Mouse (Mus musculus) embryo, embryonic 11 days (tissue): ENCODE measurements around the gene Taf1a.
"Not testable (repeated sequence)": the region's sequence is repeated elsewhere in the genome, so short reads cannot be mapped to it uniquely, and the experiment has no call there.

Source experiments
- DNase-seq: peaks from one replicate; pipeline ENCODE4 v3.0.0-alpha.2; 2015

Gene Taf1a

DNA sequence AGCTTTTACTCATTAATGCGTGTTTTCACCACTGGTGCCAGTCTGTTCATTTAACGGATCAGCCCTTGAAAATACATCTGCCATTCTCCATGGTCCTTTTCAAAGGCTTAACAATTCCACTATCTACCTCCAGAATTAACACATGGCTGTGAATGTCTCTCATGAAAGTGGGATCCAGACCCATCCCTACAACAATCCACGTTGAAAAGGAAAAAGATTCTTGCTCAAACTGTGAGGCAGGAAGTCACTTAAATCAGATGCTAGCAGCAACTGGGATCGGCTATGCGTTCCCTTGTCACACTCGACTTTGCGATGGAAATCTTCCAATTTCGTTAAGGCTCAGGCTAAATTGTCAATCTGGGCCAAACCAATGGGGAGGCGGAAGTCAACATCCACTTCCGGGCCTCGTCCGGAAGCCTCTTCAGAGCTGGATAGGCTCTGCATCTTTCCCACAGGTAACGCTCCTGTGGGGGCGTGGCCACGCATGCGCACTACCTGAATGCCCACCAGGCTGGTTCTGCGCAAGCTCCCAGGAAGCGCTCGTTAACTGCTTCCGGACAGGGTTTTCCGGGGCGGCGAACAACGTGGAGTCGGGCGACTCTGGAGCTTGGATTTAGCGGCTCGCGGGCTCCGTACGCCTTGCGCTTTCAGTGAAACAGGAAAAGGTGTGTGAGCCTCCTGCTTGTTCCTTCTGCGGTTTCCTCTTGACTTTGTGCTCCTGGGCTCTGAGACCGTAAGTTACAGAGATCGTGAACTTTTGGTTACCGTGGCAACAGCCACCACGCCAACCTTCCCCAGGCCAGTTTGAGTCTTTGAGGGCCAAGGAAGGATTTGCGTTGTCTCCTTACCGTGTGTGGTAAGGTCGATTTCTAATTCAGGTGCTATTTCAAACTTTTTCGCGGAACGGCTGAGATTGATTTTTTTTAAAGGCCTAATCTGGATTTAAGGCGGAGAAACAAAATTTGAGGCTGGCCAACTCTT is at the start of gene Taf1a:
Gene Taf1a (plus strand): TSS at position 556 of the 981 bp plus-strand sequence.
- peak; percentile 93 for DNase-seq

DNA sequence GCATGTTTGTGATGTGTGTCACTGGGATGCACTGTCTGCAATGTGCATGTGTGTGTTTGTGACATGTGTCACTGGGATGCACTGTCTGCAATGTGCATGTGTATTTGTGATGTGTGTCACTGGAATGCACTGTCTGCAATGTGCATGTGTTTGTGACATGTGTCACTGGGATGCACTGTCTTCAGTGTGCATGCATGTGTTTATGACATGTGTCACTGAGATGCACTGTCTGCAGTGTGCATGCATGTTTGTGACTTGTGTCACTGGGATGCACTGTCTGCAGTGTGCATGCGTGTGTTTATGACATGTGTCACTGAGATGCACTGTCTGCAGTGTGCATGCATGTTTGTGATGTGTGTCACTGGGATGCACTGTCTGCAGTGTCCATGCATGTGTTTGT is 45.9 kb upstream of the Taf1a start:
- DNase-seq: not testable (repeated sequence)

DNA sequence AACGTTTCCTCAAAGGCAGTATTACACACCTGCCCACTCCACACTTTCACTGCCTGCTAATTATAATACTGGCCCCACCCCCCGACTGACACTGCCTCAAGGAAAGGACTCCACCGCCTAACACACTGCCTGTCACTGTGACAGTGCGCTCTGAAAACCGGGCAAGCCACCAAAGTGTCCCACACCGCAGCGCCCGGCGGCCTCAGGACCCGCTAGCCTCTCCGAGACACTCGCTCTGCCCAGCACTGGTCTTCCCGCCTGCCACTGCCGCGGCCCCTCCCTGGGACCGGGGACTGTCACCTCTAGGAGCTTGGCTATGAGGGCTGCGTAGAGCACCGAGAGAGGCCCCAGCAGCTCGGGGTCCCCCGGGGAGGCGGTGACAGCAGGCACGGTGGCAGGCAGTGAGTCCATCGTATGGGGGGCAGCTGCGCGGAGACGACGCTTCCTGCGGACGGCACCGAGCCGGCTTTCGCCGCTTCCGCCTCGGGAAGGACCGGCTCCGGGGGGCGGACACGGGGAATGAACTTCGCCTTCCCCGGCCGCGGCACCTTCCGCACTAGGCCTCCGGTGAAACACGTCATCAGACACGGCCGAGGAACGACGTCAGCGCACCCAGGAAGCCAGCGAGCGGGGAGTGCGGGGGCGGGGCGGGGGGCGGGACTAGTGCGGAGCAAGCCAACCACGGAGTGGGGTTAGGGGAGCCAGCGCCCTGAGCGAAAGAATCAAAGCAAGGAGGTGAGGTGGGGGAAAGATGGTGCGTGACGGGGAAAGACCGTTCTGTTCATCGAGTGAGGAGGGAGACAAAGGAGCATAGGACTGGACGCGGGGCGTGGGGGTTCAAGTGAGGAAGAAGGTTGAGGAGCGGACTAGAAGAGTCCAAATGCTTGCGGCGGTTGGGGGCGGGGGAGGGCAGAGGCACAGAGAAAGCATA is 43.6 kb upstream of the Taf1a start:
- DNase-seq: peak; percentile 89

- DNase-seq: no peak
Observed at GRCm38 (mm10) chr1:183345817-183346195, 43.0 kb upstream of the Taf1a start.

DNA sequence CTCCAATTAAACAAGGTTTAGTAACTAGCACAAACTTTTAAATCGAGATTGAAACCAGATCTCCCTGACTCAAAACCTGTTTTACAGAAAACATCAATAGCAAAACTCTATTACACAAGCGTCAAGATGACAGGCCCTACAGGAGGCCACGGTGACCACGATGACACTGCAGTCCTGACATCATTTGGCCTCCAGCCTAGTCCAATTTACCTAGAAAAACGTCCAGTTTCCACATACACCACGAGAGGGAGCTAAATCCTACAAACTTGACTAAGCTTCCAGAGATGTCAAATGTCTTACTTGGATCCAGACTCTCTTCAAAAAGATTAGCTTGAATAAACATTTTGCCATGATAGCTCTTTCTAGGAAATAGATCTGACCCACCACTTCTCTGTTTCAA is 38.9 kb upstream of the Taf1a start:
- peak; percentile 80 for DNase-seq

- no peak for DNase-seq
Observed at GRCm38 (mm10) chr1:183358901-183359300, 29.9 kb upstream of the Taf1a start.

DNA sequence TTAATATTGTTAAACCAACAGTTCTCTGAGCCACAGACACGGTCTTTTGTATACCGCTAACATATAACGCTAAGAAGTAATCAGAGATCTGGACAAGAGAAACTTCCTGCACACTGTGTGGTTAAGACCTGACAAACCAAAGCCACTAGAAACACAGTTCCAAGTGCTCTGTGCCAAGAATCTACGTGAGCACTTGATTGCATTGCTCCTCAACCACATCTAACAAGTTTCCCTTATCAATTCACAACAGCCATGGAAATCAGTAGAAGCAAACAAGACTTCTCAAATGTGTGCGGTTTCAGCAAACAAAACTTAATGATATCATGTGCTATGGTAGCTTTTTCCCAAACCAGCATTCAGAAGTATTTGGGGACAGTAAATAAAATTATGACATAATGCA is 26.5 kb upstream of the Taf1a start:
- no peak for DNase-seq

DNA sequence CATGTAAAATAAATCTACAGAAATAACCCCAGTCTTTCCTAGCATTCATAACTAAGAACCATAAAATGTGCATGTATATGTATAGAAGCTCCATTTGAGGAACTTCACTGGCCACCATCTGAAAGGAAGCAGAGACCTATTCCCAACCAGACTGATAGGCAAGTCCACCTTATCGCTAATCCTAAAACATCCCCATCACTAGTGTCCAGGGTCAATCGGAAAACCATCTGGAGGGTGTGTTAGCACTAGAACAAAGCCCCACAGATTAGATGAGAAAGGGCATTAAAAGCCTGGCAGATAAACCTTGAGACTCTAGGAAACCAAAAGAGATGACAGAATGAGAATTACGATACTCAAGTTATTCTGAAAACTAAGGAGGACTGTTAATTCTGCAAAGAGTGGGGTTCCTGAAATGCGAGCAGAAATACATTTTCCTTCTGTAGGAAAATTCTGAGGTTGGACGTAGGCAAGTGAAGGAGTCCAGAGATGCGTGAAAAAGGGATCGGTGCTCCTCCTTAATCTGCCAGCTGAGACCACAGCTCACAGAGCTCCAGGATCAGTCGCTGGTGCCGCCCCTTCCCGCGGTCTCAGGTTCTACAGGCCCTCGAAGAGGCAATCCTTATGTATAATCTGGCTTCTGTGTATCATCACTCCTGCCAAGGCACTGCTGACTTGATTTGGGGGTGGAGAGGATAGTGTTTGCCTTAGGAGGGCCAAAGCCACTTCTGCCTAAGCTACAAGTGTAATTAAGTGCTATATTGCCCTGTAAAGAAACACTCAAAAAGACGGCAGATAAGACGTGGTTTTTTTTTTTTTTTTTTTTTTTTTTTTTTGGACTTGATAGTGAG is 25.8 kb upstream of the Taf1a start:
- DNase-seq: no peak

DNA sequence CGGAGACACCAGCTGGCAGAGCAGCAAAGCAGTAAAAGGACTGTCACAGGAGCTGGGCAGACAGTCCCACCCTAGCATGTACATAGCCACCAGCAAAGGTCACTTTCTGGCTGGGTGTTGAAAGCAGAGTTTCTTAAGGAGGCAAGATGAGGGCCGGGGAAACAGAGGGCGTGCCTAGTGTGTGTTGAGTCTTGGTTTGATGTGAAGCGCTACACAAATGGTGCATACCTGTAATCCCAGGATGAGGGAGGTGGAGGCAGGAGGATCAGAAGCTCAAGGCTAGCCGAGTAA is 25.3 kb upstream of the Taf1a start:
- DNase-seq: no peak

DNA sequence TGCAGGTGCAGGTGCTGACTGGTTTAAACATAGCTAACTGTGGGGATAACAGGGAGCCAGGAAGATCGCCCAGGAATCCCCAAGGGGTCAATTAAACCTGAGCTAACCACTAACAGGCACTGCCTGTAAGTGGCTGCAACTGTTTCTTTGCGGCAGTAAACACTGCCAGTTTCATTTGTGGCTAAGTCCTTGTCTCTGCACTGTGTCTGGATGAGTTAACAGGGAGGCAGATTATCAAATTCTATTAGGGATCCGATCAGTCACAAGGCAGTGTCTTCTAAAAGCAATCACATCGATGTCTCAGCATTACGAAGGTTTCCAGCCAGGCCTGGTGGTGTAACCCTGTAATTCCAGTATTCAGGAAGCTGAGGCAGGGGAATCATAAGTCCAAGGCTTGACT is 22.4 kb upstream of the Taf1a start:
- DNase-seq: no peak

DNA sequence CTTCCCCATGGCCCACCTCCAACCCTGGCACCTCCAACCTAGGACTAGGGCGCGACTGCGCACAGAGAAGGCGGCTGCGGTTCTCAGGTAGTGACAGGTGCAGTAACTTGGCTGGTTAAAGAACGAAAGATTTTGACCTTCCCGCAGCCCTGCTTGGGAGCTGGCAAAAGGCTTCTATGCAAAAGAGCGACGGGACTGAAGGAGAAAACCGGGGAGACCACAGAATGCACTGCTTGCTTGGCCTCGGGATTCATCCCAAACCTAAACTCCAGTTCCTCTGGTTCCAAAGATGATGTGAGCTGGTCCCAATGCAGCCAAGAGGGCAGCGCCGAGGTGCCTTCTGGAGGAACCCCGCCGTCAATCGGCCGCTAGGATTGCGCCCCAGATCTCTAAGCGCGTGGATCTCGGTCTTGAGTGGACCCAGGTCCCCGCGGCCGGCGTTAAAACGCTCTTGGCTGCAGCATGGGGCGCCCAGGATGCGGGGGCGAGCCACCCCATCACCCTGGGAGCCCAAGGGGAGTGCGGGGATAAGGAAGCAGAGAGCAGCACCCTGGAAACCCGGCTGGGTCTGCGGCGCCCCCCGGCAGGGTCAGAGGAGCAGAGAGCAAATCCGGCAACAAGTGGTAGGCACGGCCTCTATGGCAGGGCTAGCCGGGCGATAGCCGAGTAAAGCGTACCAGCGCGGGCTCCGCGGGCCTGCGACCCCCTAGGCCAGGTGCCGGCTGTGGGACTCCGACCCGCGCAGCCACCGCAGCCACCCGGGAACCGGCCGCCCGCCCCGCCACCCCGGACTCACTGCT is 20.0 kb upstream of the Taf1a start:
- DNase-seq: peak; percentile 43

DNA sequence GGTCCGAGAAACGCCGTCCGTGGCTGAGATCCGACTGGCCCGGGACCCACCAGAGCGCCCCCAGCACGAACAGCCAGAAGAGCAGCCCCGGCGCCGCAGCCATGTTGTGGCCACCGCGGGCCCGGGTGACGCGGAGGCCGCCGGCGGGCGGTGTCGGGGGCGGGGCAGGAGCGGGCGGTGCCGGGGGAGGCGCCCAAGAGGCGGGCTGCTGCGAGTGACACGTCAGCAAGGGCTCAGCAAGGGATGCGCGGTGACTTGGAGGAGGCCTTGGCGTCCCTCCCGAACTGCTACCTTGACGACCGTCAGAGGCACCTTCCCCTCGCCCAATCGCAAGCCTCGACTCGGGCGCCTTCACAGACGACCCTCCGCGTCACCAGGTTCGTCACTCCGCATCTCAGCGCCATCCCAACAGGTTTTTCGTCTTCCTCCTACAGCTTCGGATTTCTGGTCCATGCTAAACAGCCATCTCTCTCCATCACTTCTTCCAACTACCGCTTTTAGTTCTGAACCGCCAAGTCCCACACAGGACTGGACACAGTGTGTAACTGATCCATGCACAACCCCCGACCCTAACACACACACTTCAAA is 19.3 kb upstream of the Taf1a start, which contains the start of gene Mia3:
Gene Mia3 (minus strand): TSS at position 127 of the 588 bp plus-strand sequence.
- DNase-seq: peak; percentile 96

GRCm38 (mm10) chr1:183374728-183375127 is 14.1 kb upstream of the Taf1a start:
- no peak for DNase-seq

GRCm38 (mm10) chr1:183377045-183377444 is 11.7 kb upstream of the Taf1a start:
- DNase-seq: no peak

- no peak for DNase-seq
Observed at GRCm38 (mm10) chr1:183378321-183378941, 10.3 kb upstream of the Taf1a start.

GRCm38 (mm10) chr1:183379376-183379775 is 9.4 kb upstream of the Taf1a start:
- DNase-seq: not testable (repeated sequence)

GRCm38 (mm10) chr1:183381816-183382215 is 7.0 kb upstream of the Taf1a start:
- no peak for DNase-seq

DNA sequence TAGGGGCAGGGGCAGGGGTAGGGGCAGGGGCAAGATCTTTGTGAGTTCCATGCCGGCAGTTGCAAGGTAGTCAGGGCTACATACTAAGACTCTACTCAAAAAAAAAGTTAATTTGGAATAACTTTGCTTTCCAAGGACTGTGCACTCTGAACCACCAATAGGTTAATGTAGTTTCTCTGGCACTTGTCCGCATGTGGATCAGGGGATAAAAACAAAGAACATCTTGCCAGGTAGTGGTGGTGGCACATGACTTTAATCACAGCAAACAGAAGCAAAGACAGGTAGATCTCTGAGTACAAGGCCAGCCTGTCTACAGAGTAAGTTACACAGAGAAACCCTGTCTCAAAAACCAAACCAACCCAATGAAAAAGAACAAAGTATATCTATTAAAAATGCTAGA is 6.2 kb upstream of the Taf1a start:
- DNase-seq: no peak

GRCm38 (mm10) chr1:183387421-183387820 is 1.4 kb upstream of the Taf1a start:
- not testable (repeated sequence) for DNase-seq

DNA sequence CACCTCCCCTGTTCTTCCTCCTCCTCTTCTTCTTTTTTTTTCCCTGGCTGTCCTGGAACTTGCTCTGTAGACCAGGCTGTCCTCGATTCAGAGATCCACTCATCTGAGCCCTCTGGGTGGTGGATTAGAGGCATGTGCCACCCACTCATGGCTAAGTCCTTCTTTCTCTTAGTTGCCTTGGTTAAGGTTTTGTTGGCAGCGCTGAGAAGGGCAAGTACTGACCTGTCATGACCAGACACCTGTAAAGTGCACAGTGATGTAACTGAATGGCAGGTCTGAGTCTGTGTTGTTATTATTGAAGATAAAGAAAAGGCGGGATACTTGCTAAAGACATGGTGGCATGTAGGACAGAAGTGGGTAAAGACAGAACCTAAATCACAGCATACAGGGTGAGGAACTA is 14.6 kb downstream of the Taf1a start:
- no peak for DNase-seq
